Mouse (Mus musculus) C2C12 (cell line): ENCODE data around the gene Krtap1-4.
"Not testable (repeated sequence)": the region's sequence is repeated elsewhere in the genome, so short reads cannot be mapped to it uniquely, and the experiment has no call there.

ENCODE experiments used
- CTCF ChIP-seq: IDR thresholded peaks from one replicate; pipeline ENCODE4 v1.5.1; 2011; ENCODE audit not compliant: control insufficient read depth, insufficient read depth, insufficient read length
- FOSL1 ChIP-seq: IDR thresholded peaks from one replicate; pipeline ENCODE4 v1.8.0; 2011; ENCODE audit warnings: mild to moderate bottlenecking, low read length; ENCODE audit not compliant: poor library complexity, insufficient read depth, severe bottlenecking
- MAX ChIP-seq: IDR thresholded peaks from one replicate; pipeline ENCODE4 v1.6.1; 2011; ENCODE audit warnings: mild to moderate bottlenecking, control low read depth

- not testable (repeated sequence) for TF ChIP-seq CTCF, MAX, FOSL1
Measured at GRCm38 (mm10) chr11:99610089-99610488, 26.6 kb upstream of the Krtap1-4 start, which contains the start of gene Gm11937.
